Mouse (Mus musculus): ENCODE data around the gene Abhd4.

DNA sequence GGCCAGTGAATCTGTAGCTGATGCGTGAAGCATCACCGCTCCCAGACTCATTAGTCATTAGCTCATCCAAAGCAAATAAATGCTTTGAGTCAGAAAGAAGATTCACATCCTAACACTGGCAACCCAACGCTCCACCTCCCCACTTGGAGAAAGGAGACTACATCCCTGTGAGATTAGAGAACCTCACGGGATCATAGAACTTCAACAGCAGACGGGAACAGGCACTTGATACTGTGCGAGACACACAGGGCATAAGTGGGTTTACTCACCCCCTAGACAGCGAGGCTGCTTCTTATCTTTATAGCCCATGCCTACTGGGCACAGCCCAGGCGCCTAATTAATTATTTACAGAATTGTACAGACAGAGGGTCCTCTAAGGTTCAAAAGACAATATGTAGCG is 21.8 kb upstream of the Abhd4 start:
- TF ChIP-seq CTCF (IDR thresholded peaks at IDR 0.05; ENCODE audit: low read depth) (no peak), EP300 (optimal IDR thresholded peaks at IDR 0.05) (no peak)

Measured in stomach, postnatal 0 days (tissue).